Mouse (Mus musculus) erythroblast, embryonic 14.5 days (primary cell): Measurements from ENCODE around the gene Dnaaf3.

Experiments used
- GATA1 ChIP-seq: IDR thresholded peaks from 2 replicates; pipeline ENCODE4 v1.6.1; 2012; ENCODE audit warnings: low read length, inconsistent platforms, mixed read lengths
- TAL1 ChIP-seq: IDR thresholded peaks from 3 replicates; pipeline ENCODE4 v1.6.1; 2012; ENCODE audit warnings: low read length, inconsistent platforms, mixed read lengths

- TF ChIP-seq TAL1 (no peak), GATA1 (no peak)
Measured at GRCm38 (mm10) chr7:4541344-4541743, 9.1 kb upstream of the Dnaaf3 start.
